ENCODE assay signal across 18 mouse cellular contexts in genomic region chr15:92752578-92752977, GRCm38 (mm10).
DNase-seq lines count a peak whose midpoint lies in the region; ATAC-seq and TF ChIP-seq lines count a peak whose summit lies in the region.
"Had no signal": no experiment of that assay in that cellular context is flagged by ENCODE, and none has a peak within 500 bp of the region (broad histone marks: within the 10 kb centered on the region; RNA-seq: fewer than 3 reads in every experiment).

No protein-coding gene starts in this region.

- no peaks in the 10 kb centered on the region for H3K36me3 ChIP-seq in neural tube, embryonic 13.5 days
- H3K36me3 ChIP-seq in hindbrain, postnatal 0 days (ENCODE audit: insufficient read depth, low read length) = no peaks in the 10 kb centered on the region
- H3K36me3 ChIP-seq: embryonic facial prominence, embryonic 10.5 days had no signal

- no peaks in the 10 kb centered on the region for H3K27me3 ChIP-seq in neural tube, embryonic 13.5 days
- no peaks in the 10 kb centered on the region for H3K27me3 ChIP-seq in hindbrain, postnatal 0 days (ENCODE audit: insufficient read depth, low read length)

- peak overlapping the region; percentile 21; the same call in 1 of the 2 replicates for H3K4me3 ChIP-seq in left cerebral cortex, adult 2 months
- H3K4me3 ChIP-seq in neural tube, embryonic 13.5 days = no peak overlapping the region
- peak overlapping the region; percentile 10; the same call in 1 of the 2 replicates for H3K4me3 ChIP-seq in hindbrain, postnatal 0 days (ENCODE audit: low read length)
- H3K4me3 ChIP-seq: embryonic facial prominence, embryonic 10.5 days; myocyte had no signal

- peaks cover 4% of the 10 kb centered on the region for H3K4me1 ChIP-seq in neural tube, embryonic 13.5 days (replicated peaks)
- H3K4me1 ChIP-seq in hindbrain, postnatal 0 days (ENCODE audit: insufficient read depth, low read length) = no peaks in the 10 kb centered on the region
- H3K4me1 ChIP-seq: embryonic facial prominence, embryonic 10.5 days had no signal

- TF ChIP-seq CTCF in left cerebral cortex, adult 2 months (IDR thresholded peaks at IDR 0.05) = no peak
- TF ChIP-seq CTCF in hindbrain, postnatal 0 days (IDR thresholded peaks at IDR 0.05; ENCODE audit: low read depth) = no peak

- intact Hi-C loops in left cerebral cortex, adult 2 months (cut with DNase I) = no loop called here
- intact Hi-C loops in left cerebral cortex, postnatal 36 days (cut with DNase I) = no loop called here

- H3K27ac ChIP-seq in left cerebral cortex, adult 2 months = no peak overlapping the region
- H3K27ac ChIP-seq in neural tube, embryonic 13.5 days (replicated peaks) = 0 out of 2 replicates have a peak overlapping the region, but pooled peaks have one; percentile 24
- 0 out of 2 replicates have a peak overlapping the region, but pooled peaks have one; percentile 11 for H3K27ac ChIP-seq in hindbrain, postnatal 0 days
- H3K27ac ChIP-seq: embryonic facial prominence, embryonic 10.5 days had no signal

- DNase-seq in left cerebral cortex, adult 2 months (ENCODE audit: extremely low spot score in 1 of 2, low spot score in 2 of 2) = no peak
- no peak for DNase-seq in left cerebral cortex, postnatal 36 days (ENCODE audit: low spot score in 2 of 2)
- DNase-seq in neural tube, embryonic 10.5 days (ENCODE audit: extremely low spot score, low spot score) = no peak
- no peak for DNase-seq in hindbrain, postnatal 0 days (ENCODE audit: low spot score)
- DNase-seq in spleen, adult 18-20 months = no peak
- no peak for DNase-seq in right cerebral cortex, postnatal 10 days (ENCODE audit: low spot score in 2 of 2)
- DNase-seq: adrenal gland, adult 2 months; cerebellum, adult 11-12 months; cerebellum, postnatal 10 days; gastrocnemius, postnatal 10 days; kidney, postnatal 25 days; lung, postnatal 4 days; right cerebral cortex, postnatal 14 days had no signal

- H3K4me2 ChIP-seq in neural tube, embryonic 13.5 days = peak overlapping the region; percentile 3
- peak overlapping the region; percentile 42 for H3K4me2 ChIP-seq in hindbrain, postnatal 0 days (ENCODE audit: low read depth, low read length)
- H3K4me2 ChIP-seq: heart, embryonic 11.5 days had no signal

- H3K9ac ChIP-seq in neural tube, embryonic 13.5 days = no peak overlapping the region
- no peak overlapping the region for H3K9ac ChIP-seq in hindbrain, postnatal 0 days (replicated peaks; ENCODE audit: low read length)

- no peaks in the 10 kb centered on the region for H3K9me3 ChIP-seq in neural tube, embryonic 13.5 days
- H3K9me3 ChIP-seq in hindbrain, postnatal 0 days (ENCODE audit: low read length) = no peaks in the 10 kb centered on the region
- H3K9me3 ChIP-seq: embryonic facial prominence, embryonic 10.5 days had no signal

- peak; percentile 59 for ATAC-seq in neural tube, embryonic 13.5 days (ENCODE audit: low read depth)
- no peak for ATAC-seq in hindbrain, postnatal 0 days
- ATAC-seq: intestine, postnatal 0 days had no signal

- WGBS in neural tube, embryonic 13.5 days = 82% methylated on average over 13 of the region's 13 CpGs
- 82% methylated on average over 13 of the region's 13 CpGs for WGBS in hindbrain, postnatal 0 days
